Mouse (Mus musculus) forebrain, embryonic 10.5 days (tissue): ENCODE results near the gene Wdr73. TPM values are rescaled to one million over a fixed set of nuclear protein-coding genes. Genes with fewer than 3 reads are reported as not detected.

ENCODE experiments used
- DNase-seq: peaks from one replicate; pipeline ENCODE4 v3.0.0-alpha.2; 2017; ENCODE audit warnings: low spot score; ENCODE audit errors: extremely low spot score
- H3K27ac ChIP-seq: fragments of 300-500 bp; sonication (generic); 2 replicates; pipeline ENCODE4 v1.5.1; 2016; ENCODE audit warnings: mild to moderate bottlenecking
- H3K27me3 ChIP-seq: fragments of 300-500 bp; sonication (generic); 2 replicates; pipeline ENCODE4 v1.6.1; 2016; ENCODE audit warnings: mild to moderate bottlenecking; ENCODE audit not compliant: poor library complexity, severe bottlenecking
- H3K36me3 ChIP-seq: fragments of 300-500 bp; sonication (generic); replicated peaks from 2 replicates; pipeline ENCODE4 v1.6.1; 2016; ENCODE audit warnings: mild to moderate bottlenecking, moderate library complexity
- H3K4me1 ChIP-seq: fragments of 300-500 bp; sonication (generic); 2 replicates; pipeline ENCODE4 v1.6.1; 2016
- H3K4me3 ChIP-seq: fragments of 300-500 bp; sonication (generic); 2 replicates; pipeline ENCODE4 v1.5.1; 2016; ENCODE audit warnings: mild to moderate bottlenecking, moderate library complexity
- H3K9me3 ChIP-seq: fragments of 300-500 bp; sonication (generic); 2 replicates; pipeline ENCODE4 v1.6.1; 2016; ENCODE audit warnings: mild to moderate bottlenecking, moderate library complexity
- WGBS: fragments of 180-500 bp; shearing (Covaris S2); methylation state at CpG from one replicate; pipeline ENCODE4 v1.1.7; 2016; 5-methylcytosine and 5-hydroxymethylcytosine counted together
- polyA plus RNA-seq: library from polyadenylated mRNA; unstranded; fragments of >200 nt; fragmentation: Nextera tagmentation; extraction: Ambion mirVana; gene quantifications from 2 replicates; pipeline ENCODE4 v1.2.1, GENCODE M21; 2016

Gene Wdr73
- polyA plus RNA-seq, 1 experiment from 2014 or later = 53.2 TPM

DNA sequence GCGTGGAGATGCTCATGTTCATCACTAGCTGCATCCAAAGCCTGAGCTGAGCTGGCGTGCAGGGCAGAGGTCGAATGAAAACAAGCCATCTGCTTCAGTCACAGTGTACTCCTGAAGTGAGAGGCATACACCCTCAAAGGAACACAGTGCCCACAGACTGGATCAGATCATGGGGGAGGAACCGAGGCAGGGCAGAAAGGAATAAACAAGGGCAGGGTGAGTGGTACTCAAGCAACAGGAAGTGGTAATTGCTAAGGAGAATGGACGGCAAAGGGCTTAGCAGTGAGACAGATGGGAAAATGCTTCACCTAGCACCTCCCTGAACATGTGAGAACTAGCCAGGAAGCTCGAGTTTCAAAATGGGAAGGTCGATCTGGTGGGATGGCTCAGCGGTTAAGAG lies 11.4 kb upstream of the Wdr73 start:
- no peak for DNase-seq
- peaks cover 98% of the 10 kb centered on the region for H3K36me3 ChIP-seq
- WGBS = 93% methylated on average over 8 of the region's 8 CpGs

DNA sequence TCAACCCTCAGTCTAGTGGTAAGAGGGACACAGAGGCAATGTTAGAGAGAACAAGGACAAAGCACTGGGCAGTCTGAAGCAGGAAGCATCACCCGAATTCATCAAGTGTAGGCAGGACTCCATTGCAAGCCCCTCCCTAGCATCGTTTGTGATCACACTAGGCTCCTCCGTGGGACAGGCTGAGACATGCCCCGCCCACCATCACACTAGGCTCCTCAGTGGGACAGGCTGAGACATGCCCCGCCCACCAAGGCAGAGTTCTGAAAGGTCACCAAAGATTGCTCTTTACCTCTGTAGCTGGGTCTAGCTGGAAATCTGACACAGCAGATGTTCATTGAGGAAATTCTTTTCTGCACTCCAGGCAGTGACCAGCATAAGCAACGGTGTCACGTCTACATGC lies 10.0 kb upstream of the Wdr73 start:
- no peak for DNase-seq
- H3K4me1 ChIP-seq = no peaks in the 10 kb centered on the region
- H3K4me3 ChIP-seq = no peak overlapping the region
- peaks cover 98% of the 10 kb centered on the region for H3K36me3 ChIP-seq
- 86% methylated on average over 7 of the region's 7 CpGs for WGBS
- H3K9me3 ChIP-seq = no peaks in the 10 kb centered on the region
- no peaks in the 10 kb centered on the region for H3K27me3 ChIP-seq
- no peak overlapping the region for H3K27ac ChIP-seq

More for the DNA sequence above, 11.4 kb upstream of the Wdr73 start:
- no peaks in the 10 kb centered on the region for H3K4me1 ChIP-seq
- H3K27ac ChIP-seq = no peak overlapping the region
- no peak overlapping the region for H3K4me3 ChIP-seq
- no peaks in the 10 kb centered on the region for H3K27me3 ChIP-seq
- no peaks in the 10 kb centered on the region for H3K9me3 ChIP-seq

- H3K27ac ChIP-seq = peak within 1 kb of the TSS; percentile 74
- DNase-seq = peak; percentile 65
Measured at GRCm38 (mm10) chr7:80904921-80905515, 3.9 kb upstream of the Wdr73 start, which contains the start of gene Nmb. Nmb (minus strand) TSS chr7:80905076.

GRCm38 (mm10) chr7:80903625-80904422 lies 2.8 kb upstream of the Wdr73 start:
- DNase-seq = no peak
- H3K27ac ChIP-seq = no peak overlapping the region
- peaks cover 4% of the 10 kb centered on the region for H3K27me3 ChIP-seq
- 89% methylated on average over 11 of the region's 11 CpGs for WGBS
- H3K4me1 ChIP-seq = peaks cover 35% of the 10 kb centered on the region
- peak overlapping the region; percentile 62; the same call in 1 of the 2 replicates for H3K4me3 ChIP-seq
- H3K36me3 ChIP-seq = peaks cover 44% of the 10 kb centered on the region
- no peaks in the 10 kb centered on the region for H3K9me3 ChIP-seq

More at GRCm38 (mm10) chr7:80904921-80905515, 3.9 kb upstream of the Wdr73 start, which contains the start of gene Nmb:
- Histone ChIP-seq H3K9me3 (no peaks in the 10 kb centered on the region), H3K27me3 (peaks cover 4% of the 10 kb centered on the region), H3K36me3 (peaks cover 49% of the 10 kb centered on the region), H3K4me3 (peak within 1 kb of the TSS; percentile 62), H3K4me1 (peaks cover 30% of the 10 kb centered on the region)
- 4% methylated on average over 19 of the region's 19 CpGs for WGBS

- 35% methylated on average over 15 of the region's 15 CpGs for WGBS
- Histone ChIP-seq H3K4me1 (peaks cover 35% of the 10 kb centered on the region), H3K9me3 (no peaks in the 10 kb centered on the region), H3K36me3 (peaks cover 44% of the 10 kb centered on the region), H3K27ac (peak overlapping the region; percentile 92), H3K27me3 (peaks cover 4% of the 10 kb centered on the region), H3K4me3 (peak overlapping the region; percentile 88)
- no peak for DNase-seq
Measured at GRCm38 (mm10) chr7:80901541-80902274, 639 bp upstream of the Wdr73 start.

DNA sequence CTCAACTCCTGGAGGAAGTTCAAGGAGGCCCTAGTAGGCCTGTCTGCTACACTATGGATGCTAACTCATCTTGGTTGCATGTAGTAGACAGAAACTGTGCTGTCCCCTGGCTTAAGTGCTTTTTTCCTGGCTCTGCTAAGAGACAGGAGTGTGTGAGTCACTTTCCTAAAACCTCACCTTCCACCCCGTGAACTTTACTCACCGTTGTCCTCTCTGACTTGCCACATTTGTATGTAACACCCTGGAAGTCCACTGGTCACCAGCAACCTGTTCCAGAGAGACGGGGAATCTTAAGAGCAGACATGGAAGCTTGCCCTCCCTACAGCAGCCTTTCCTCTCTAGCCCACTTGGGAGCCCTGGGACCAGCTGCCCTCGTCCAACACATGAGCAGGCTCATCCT lies 3.3 kb downstream of the Wdr73 start:
- DNase-seq = no peak
- H3K4me3 ChIP-seq = no peak overlapping the region
- 91% methylated on average over 4 of the region's 4 CpGs for WGBS
- no peaks in the 10 kb centered on the region for H3K27me3 ChIP-seq
- H3K27ac ChIP-seq = no peak overlapping the region
- H3K4me1 ChIP-seq = peaks cover 21% of the 10 kb centered on the region
- H3K9me3 ChIP-seq = no peaks in the 10 kb centered on the region
- peaks cover 68% of the 10 kb centered on the region for H3K36me3 ChIP-seq

DNA sequence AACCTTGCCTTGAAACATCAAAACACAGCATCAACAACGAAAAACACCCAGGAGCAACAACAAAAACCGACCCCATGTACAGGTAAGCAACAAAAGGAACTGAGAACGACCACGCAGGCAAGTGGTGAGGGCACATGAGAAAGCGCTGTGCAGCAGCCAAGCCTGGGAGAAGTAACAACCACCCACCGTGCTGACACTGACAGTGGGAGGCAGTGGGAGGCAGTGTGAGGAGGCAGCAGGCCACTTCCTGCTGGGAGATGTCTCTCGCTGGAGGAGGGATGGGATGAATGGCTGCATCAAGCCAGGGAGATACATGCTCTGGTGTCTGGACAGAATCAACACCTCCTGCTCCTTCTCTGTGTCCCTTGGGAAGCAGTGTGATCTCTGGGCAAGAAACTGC lies 3.9 kb downstream of the Wdr73 start:
- no peak for DNase-seq
- Histone ChIP-seq H3K27me3 (no peaks in the 10 kb centered on the region), H3K4me1 (peaks cover 19% of the 10 kb centered on the region), H3K4me3 (no peak overlapping the region), H3K36me3 (peaks cover 74% of the 10 kb centered on the region), H3K9me3 (no peaks in the 10 kb centered on the region), H3K27ac (no peak overlapping the region)
- WGBS = 93% methylated on average over 7 of the region's 7 CpGs

- no peak overlapping the region for H3K27ac ChIP-seq
- WGBS = 95% methylated on average over 14 of the region's 14 CpGs
- DNase-seq = no peak
- peaks cover 5% of the 10 kb centered on the region for H3K4me1 ChIP-seq
- no peaks in the 10 kb centered on the region for H3K9me3 ChIP-seq
- H3K27me3 ChIP-seq = no peaks in the 10 kb centered on the region
- H3K36me3 ChIP-seq = peaks cover 94% of the 10 kb centered on the region
- no peak overlapping the region for H3K4me3 ChIP-seq
Measured at GRCm38 (mm10) chr7:80894815-80895519, 6.1 kb downstream of the Wdr73 start.

- Histone ChIP-seq H3K9me3 (no peaks in the 10 kb centered on the region), H3K4me1 (peaks cover 8% of the 10 kb centered on the region), H3K36me3 (peaks cover 97% of the 10 kb centered on the region), H3K4me3 (no peak overlapping the region), H3K27ac (no peak overlapping the region), H3K27me3 (no peaks in the 10 kb centered on the region)
- 90% methylated on average over 7 of the region's 7 CpGs for WGBS
- DNase-seq = no peak
Measured at GRCm38 (mm10) chr7:80894196-80894595, 6.9 kb downstream of the Wdr73 start.

DNA sequence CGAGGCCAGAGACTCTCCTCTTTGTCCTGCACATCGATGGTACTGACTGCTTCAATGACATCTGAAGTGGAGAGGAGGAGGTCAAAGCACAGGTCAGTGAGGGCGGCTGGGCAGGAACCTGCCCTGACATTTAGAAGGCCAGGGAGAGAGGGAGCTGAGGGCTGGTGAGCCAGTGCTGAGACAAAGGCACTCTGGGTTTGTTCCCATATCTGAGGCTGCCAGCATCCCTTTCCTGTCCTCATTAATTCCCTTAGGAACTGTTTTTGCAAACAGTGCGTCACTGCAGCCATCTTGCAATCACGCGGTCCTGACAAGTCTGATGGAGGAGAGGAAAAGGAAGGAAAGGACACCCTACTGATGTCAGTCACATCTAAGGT lies 7.3 kb downstream of the Wdr73 start:
- no peaks in the 10 kb centered on the region for H3K9me3 ChIP-seq
- no peaks in the 10 kb centered on the region for H3K27me3 ChIP-seq
- no peak overlapping the region for H3K4me3 ChIP-seq
- H3K27ac ChIP-seq = no peak overlapping the region
- H3K4me1 ChIP-seq = peaks cover 13% of the 10 kb centered on the region
- WGBS = 87% methylated on average over 6 of the region's 6 CpGs
- DNase-seq = no peak
- peaks cover 97% of the 10 kb centered on the region for H3K36me3 ChIP-seq

DNA sequence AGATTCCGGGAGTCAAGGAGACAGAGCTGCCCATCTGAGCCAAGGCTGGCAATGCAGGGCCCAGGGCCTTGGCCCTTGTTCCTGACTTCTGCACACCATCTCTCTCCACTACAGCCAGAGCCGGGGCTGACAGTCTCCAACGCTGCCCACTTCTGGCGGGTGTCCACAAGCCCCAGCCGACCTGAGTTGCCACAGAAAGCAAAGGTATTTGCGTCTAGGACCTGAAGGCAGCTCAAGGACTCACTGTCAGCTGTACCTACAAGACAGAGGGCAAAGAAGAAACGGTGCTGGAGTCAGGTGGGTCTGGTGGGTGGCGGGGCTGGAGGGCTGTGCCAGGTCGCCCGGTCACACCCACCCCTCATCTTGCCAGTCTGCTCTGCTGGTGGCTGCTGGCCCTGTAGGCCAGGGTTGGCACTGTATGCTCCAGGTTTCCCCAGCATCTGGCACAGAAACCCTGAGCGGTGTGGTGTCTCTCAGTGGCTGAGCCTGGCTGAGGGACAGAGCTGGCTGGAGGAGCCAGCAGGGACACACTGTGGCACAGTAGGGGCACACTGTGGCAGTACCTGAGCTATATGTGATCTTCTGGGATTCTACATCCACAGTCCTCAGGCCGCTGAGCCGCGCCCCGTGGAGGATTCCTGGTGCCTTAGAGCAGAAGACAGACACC lies 7.8 kb downstream of the Wdr73 start:
- WGBS = 92% methylated on average over 15 of the region's 15 CpGs
- no peak for DNase-seq
- peaks cover 97% of the 10 kb centered on the region for H3K36me3 ChIP-seq
- no peak overlapping the region for H3K27ac ChIP-seq
- no peak overlapping the region for H3K4me3 ChIP-seq
- peaks cover 16% of the 10 kb centered on the region for H3K4me1 ChIP-seq
- H3K27me3 ChIP-seq = no peaks in the 10 kb centered on the region
- H3K9me3 ChIP-seq = no peaks in the 10 kb centered on the region

DNA sequence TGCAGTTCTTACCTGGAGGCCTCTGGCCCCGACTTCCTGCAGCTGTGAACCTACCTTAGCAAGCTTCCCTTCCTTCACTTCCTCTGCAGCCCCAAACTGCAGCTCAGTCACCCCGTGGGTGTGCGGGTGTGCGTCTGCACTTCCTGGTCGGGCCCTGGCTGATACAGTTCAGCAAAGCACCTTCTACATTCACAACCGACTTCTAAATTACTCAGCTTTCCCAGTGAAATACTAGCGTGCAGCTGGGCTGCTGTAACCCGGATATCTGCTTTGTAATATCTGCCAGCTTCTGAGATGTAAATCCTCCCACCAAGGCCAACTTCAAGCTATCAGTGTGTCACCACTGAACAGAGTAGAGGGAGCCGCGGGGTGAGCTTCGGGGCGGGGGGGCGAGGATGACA lies 11.2 kb downstream of the Wdr73 start:
- WGBS = 80% methylated on average over 13 of the region's 13 CpGs
- H3K27ac ChIP-seq = peak overlapping the region; percentile 61
- H3K4me3 ChIP-seq = no peak overlapping the region
- peaks cover 16% of the 10 kb centered on the region for H3K4me1 ChIP-seq
- DNase-seq = no peak
- peaks cover 70% of the 10 kb centered on the region for H3K36me3 ChIP-seq
- no peaks in the 10 kb centered on the region for H3K27me3 ChIP-seq
- H3K9me3 ChIP-seq = no peaks in the 10 kb centered on the region
